Mouse (Mus musculus): ENCODE measurements around the gene Gm10295. TPM values are rescaled to one million over a fixed set of nuclear protein-coding genes. Genes with fewer than 3 reads are reported as not detected.

Gm10295 gene
- 0.05 TPM in 1 of 2 replicates, not detected in the other for polyA plus RNA-seq (2015; fragmentation: Nextera tagmentation; extraction: Ambion mirVana)

DNA sequence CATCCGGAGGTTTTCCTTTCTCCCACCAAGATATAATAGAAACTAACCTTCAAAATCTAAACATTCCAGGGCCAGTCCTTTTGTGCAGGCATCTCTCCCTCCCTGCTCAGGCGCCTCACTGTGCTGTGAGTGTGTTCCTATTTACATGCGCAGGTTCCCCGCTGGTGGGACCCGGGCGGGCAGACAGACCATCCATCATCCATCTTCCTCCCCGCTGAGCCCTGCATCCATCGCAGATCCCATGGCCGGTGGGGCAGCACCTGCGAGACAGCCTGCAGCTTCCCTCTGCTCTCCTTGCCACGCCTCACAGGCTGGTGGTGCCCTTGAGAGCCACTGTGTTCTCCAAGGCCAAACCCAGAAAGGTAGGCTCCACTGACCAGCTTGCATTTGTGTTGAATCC, at the start of gene Gm10295:
Gm10295 (minus strand) TSS at position 122 of the 400 bp plus-strand sequence.
- H3K4me3 ChIP-seq (ENCODE audit: low read length): no peak within 1 kb of the TSS
- no peaks in the 10 kb centered on the region; the same call in 1 of the 2 replicates for H3K4me1 ChIP-seq (replicated peaks; ENCODE audit: control insufficient read depth, insufficient read depth, low read length)
- no peaks in the 10 kb centered on the region for H3K9me3 ChIP-seq (ENCODE audit: control insufficient read depth, low read length)
- no peaks in the 10 kb centered on the region for H3K27me3 ChIP-seq (ENCODE audit: control insufficient read depth, insufficient read depth, low read depth, low read length)
- no peak within 1 kb of the TSS for H3K27ac ChIP-seq (ENCODE audit: low read length)
- no peak within 1 kb of the TSS for H3K9ac ChIP-seq (ENCODE audit: low read length)
- no peaks in the 10 kb centered on the region for H3K36me3 ChIP-seq (ENCODE audit: control insufficient read depth, insufficient read depth, low read length)
- ATAC-seq (ENCODE audit: low read depth): no peak
- WGBS: 37% methylated on average over 11 of the region's 11 CpGs
- no peak within 1 kb of the TSS for H3K4me2 ChIP-seq (ENCODE audit: low read depth, low read length)

DNA sequence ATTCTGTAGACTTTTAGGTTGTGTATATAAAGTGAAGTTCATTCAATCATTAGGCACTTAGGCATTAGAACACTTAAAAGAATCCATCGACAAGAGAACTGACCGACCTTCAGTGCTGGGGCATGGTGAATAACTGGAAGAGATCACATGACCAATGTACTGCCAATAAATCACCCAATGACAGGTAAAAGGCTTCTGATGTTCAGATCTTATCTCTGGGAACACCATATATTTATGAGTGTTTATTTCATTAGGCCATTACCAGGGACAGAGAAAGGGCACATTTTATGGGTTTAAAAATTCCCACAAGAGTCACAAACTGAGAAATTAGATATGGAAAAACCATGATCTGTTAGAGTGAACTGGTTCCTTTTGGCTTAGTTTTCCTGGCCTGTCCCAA, 49.7 kb upstream of the Gm10295 start:
- Histone ChIP-seq H3K4me1 (replicated peaks; ENCODE audit: control insufficient read depth, insufficient read depth, low read length) (peaks cover 15% of the 10 kb centered on the region), H3K36me3 (ENCODE audit: control insufficient read depth, insufficient read depth, low read length) (no peaks in the 10 kb centered on the region), H3K4me3 (ENCODE audit: low read length) (no peak overlapping the region), H3K4me2 (ENCODE audit: low read depth, low read length) (no peak overlapping the region), H3K9me3 (ENCODE audit: control insufficient read depth, low read length) (no peaks in the 10 kb centered on the region), H3K27me3 (ENCODE audit: control insufficient read depth, insufficient read depth, low read depth, low read length) (no peaks in the 10 kb centered on the region), H3K9ac (ENCODE audit: low read length) (no peak overlapping the region), H3K27ac (ENCODE audit: low read length) (peak overlapping the region; percentile 91)
- ATAC-seq (ENCODE audit: low read depth): no peak
- WGBS: 23% methylated on average over 2 of the region's 2 CpGs

DNA sequence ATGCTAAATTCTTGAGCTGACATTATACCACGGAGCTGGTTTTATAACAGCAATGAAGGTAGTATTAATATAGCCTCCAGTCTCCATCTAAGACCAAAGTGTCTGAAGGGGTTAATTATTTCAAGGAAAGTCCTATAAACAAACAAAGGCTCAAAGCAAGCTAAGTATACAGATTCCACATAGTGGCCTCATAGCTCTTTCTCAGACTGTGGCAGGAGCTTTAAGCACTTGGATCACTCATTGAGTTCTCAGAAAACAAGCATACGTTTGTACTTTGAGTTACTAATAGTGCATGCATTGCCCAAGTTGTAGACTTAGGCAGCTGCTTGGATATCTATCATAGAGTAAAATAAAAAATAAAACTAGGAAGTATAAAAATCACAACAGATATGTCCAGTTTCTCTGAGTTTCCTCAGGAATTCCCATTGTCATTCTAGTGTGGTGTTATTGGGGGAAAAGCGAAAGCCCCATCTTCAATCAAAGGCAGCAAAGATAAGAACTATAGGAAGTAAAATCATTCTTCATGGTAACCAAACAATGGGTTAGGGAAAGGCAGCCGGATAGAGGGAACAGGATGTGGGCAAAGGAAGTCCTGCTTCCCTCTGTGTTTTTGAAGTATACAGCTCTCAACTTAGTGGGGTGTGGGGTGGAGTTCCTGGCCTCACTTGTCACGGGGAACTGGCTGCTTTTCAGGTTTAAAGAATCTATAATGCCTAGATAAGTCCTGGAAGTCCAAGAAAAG, 48.8 kb upstream of the Gm10295 start:
- H3K27me3 ChIP-seq (ENCODE audit: control insufficient read depth, insufficient read depth, low read depth, low read length): no peaks in the 10 kb centered on the region
- peaks cover 15% of the 10 kb centered on the region for H3K4me1 ChIP-seq (replicated peaks; ENCODE audit: control insufficient read depth, insufficient read depth, low read length)
- no peak overlapping the region for H3K9ac ChIP-seq (ENCODE audit: low read length)
- 26% methylated on average over 5 of the region's 5 CpGs for WGBS
- no peak overlapping the region for H3K4me2 ChIP-seq (ENCODE audit: low read depth, low read length)
- ATAC-seq (ENCODE audit: low read depth): peak; percentile 70
- H3K27ac ChIP-seq (ENCODE audit: low read length): peak overlapping the region; percentile 91
- no peaks in the 10 kb centered on the region for H3K9me3 ChIP-seq (ENCODE audit: control insufficient read depth, low read length)
- H3K36me3 ChIP-seq (ENCODE audit: control insufficient read depth, insufficient read depth, low read length): no peaks in the 10 kb centered on the region
- no peak overlapping the region for H3K4me3 ChIP-seq (ENCODE audit: low read length)

DNA sequence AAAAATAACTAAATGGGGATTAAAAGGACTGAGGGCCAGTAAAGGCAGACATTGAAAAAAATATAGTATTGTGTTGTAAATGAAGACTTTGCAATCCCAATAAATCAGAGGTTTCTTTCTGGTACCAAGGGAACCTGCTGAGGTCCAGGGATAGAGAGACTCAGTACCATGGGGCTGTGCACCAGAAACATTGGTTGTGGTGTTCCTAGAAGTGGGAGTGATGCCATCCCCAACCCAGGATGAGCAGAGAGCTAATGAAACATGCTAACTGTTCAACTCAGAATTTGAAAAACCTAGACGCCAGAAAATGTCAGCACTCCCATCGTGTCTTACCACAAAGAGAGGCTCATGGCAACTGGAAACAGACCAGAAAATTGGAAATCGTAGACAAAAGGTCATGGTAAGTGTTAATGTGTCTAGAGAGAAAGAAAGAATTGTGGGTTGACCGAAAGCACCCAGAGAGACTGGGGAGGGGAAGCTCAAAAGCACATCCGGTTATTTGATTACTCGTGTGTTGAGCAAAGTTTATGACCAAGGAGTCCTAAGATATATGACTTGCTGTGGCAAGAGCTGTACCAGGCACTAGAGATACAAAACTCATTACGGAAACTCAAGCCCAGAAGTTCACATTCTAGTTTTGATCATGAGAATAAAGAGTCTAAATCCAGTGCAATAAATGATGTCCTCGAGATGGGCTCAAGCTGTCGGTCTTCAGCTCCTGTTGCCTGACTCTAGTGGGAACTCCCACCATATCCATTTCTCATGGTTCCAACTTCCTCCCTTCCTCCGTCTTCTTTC, 47.9 kb upstream of the Gm10295 start:
- Histone ChIP-seq H3K36me3 (ENCODE audit: control insufficient read depth, insufficient read depth, low read length) (no peaks in the 10 kb centered on the region), H3K4me3 (ENCODE audit: low read length) (no peak overlapping the region), H3K9ac (ENCODE audit: low read length) (no peak overlapping the region), H3K9me3 (ENCODE audit: control insufficient read depth, low read length) (no peaks in the 10 kb centered on the region), H3K4me2 (ENCODE audit: low read depth, low read length) (no peak overlapping the region), H3K4me1 (replicated peaks; ENCODE audit: control insufficient read depth, insufficient read depth, low read length) (peaks cover 15% of the 10 kb centered on the region), H3K27ac (ENCODE audit: low read length) (peak overlapping the region; percentile 91), H3K27me3 (ENCODE audit: control insufficient read depth, insufficient read depth, low read depth, low read length) (no peaks in the 10 kb centered on the region)
- 35% methylated on average over 10 of the region's 10 CpGs for WGBS
- ATAC-seq (ENCODE audit: low read depth): peak; percentile 95

DNA sequence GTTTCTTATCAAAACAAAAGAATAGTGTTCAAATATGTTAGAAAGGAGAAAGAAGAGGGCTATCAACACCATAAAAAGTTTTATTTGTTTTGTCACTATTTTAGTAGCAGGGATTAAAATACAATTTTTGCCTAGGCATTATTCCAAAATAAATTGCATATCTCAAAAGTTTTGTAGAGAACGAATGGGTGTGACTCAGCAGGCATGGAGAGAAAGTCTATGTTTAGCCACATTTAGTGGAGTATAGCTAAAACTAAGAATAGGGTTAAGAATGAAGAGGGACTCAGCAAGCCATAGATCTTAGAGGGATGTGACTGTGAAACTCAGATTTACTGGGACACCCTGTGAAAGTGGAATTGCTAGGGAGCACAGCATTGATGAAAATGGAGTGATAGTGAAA, 47.1 kb upstream of the Gm10295 start:
- Histone ChIP-seq H3K9ac (ENCODE audit: low read length) (no peak overlapping the region), H3K27ac (ENCODE audit: low read length) (peak overlapping the region; percentile 91), H3K4me2 (ENCODE audit: low read depth, low read length) (no peak overlapping the region), H3K9me3 (ENCODE audit: control insufficient read depth, low read length) (no peaks in the 10 kb centered on the region), H3K4me1 (replicated peaks; ENCODE audit: control insufficient read depth, insufficient read depth, low read length) (peaks cover 15% of the 10 kb centered on the region), H3K36me3 (ENCODE audit: control insufficient read depth, insufficient read depth, low read length) (no peaks in the 10 kb centered on the region), H3K4me3 (ENCODE audit: low read length) (no peak overlapping the region), H3K27me3 (ENCODE audit: control insufficient read depth, insufficient read depth, low read depth, low read length) (no peaks in the 10 kb centered on the region)
- 43% methylated on average over 1 of the region's 1 CpGs for WGBS
- ATAC-seq (ENCODE audit: low read depth): no peak

DNA sequence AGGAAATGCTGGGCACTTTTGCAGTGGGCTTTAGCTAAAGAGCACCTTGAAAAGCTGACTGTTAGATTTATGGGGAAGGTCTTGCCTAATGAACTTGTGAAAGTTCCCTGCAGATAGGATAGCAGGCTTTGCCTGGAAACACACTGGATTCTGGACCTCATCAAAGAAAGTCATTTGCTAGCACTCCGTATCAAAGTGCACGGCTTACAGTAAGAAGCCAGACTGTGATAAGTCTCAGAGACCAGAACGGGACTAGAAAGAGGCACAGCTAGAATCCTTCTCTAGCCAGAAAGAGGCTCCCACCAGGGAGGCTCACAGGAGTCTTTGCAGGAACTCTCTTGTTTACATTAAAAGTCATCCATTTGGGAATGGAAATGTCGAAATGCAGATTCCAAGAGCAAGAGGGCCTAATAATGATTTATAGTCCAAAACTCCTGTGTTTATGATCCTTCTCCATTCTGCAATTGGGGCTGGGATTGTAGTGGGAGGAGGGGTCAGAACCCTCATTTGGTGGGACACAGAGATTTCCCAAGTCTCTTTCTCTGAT, 41.6 kb upstream of the Gm10295 start:
- WGBS: 31% methylated on average over 4 of the region's 4 CpGs
- no peaks in the 10 kb centered on the region for H3K36me3 ChIP-seq (ENCODE audit: control insufficient read depth, insufficient read depth, low read length)
- H3K4me3 ChIP-seq (ENCODE audit: low read length): no peak overlapping the region
- H3K4me2 ChIP-seq (ENCODE audit: low read depth, low read length): no peak overlapping the region
- peak overlapping the region; percentile 83 for H3K27ac ChIP-seq (ENCODE audit: low read length)
- H3K27me3 ChIP-seq (ENCODE audit: control insufficient read depth, insufficient read depth, low read depth, low read length): no peaks in the 10 kb centered on the region
- H3K4me1 ChIP-seq (replicated peaks; ENCODE audit: control insufficient read depth, insufficient read depth, low read length): peaks cover 18% of the 10 kb centered on the region
- ATAC-seq (ENCODE audit: low read depth): peak; percentile 49
- H3K9ac ChIP-seq (ENCODE audit: low read length): no peak overlapping the region
- no peaks in the 10 kb centered on the region for H3K9me3 ChIP-seq (ENCODE audit: control insufficient read depth, low read length)

DNA sequence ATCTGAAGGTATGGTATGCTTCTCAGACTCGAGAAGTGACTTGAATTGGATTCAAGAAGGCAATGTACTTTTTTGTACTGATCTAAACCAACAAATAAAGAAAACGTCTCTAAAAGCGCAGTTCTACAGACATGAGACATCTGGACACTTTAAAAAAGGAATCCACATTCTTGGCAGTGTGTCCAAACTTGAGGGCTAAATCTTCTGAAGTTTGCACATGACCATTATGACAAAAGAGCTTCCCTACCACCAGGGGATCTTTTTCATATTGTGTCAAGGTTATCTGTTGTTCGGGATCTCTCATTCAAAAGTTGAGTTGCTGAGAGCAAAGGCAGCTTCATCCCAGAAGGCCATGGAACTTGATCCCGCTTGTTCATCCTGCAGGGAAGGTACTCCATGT, 40.0 kb upstream of the Gm10295 start:
- Histone ChIP-seq H3K27ac (ENCODE audit: low read length) (peak overlapping the region; percentile 83), H3K4me3 (ENCODE audit: low read length) (no peak overlapping the region), H3K27me3 (ENCODE audit: control insufficient read depth, insufficient read depth, low read depth, low read length) (no peaks in the 10 kb centered on the region), H3K9me3 (ENCODE audit: control insufficient read depth, low read length) (no peaks in the 10 kb centered on the region), H3K4me1 (replicated peaks; ENCODE audit: control insufficient read depth, insufficient read depth, low read length) (peaks cover 18% of the 10 kb centered on the region), H3K9ac (ENCODE audit: low read length) (no peak overlapping the region), H3K4me2 (ENCODE audit: low read depth, low read length) (no peak overlapping the region; the same call in 1 of the 2 replicates), H3K36me3 (ENCODE audit: control insufficient read depth, insufficient read depth, low read length) (no peaks in the 10 kb centered on the region)
- ATAC-seq (ENCODE audit: low read depth): peak; percentile 85
- 43% methylated on average over 5 of the region's 5 CpGs for WGBS

DNA sequence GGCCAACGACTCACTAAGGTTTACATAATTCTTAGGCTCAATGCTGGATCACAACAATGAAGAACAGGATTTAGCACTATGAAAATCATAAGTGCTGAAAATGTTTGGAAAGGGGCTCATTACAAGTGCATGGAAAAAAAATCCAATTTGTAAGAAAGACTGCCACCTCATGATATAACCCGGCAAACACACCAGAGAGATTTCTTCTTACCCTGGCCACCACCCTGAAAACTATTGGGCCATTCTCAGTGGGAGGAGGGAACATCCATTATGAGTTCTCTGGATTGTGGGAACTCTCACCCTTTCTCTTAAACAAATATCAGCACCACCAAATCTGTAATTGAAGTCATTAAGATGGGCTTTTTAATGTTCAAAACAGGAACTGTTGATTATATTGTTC, 39.0 kb upstream of the Gm10295 start:
- Histone ChIP-seq H3K27me3 (ENCODE audit: control insufficient read depth, insufficient read depth, low read depth, low read length) (no peaks in the 10 kb centered on the region), H3K4me2 (ENCODE audit: low read depth, low read length) (no peak overlapping the region), H3K9me3 (ENCODE audit: control insufficient read depth, low read length) (no peaks in the 10 kb centered on the region), H3K27ac (ENCODE audit: low read length) (peak overlapping the region; percentile 91), H3K4me3 (ENCODE audit: low read length) (no peak overlapping the region), H3K9ac (ENCODE audit: low read length) (0 out of 2 replicates have a peak overlapping the region, but pooled peaks have one; percentile 29), H3K36me3 (ENCODE audit: control insufficient read depth, insufficient read depth, low read length) (no peaks in the 10 kb centered on the region), H3K4me1 (replicated peaks; ENCODE audit: control insufficient read depth, insufficient read depth, low read length) (peaks cover 21% of the 10 kb centered on the region)
- no peak for ATAC-seq (ENCODE audit: low read depth)
- 38% methylated on average over 2 of the region's 2 CpGs for WGBS

DNA sequence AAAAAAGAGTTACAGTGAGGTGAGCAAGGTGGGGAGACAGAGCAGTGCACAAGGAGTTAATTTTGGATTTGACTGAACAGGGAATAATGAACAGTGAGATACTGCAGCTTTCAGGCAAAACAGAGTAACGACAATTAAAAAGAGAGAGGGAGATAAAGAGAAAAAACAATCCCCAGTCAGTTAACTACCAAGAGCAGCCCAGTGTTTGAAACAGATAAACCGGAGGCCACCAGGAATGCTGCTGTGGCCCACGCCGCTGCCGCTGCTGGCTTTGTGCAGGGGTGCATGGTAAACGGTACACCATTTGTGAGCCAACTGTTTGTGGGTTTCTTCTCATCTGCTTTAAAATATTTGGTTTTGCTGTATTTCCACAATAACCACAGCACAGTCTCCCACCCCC, 34.8 kb upstream of the Gm10295 start:
- peak overlapping the region; percentile 83 for H3K27ac ChIP-seq (ENCODE audit: low read length)
- peaks cover 37% of the 10 kb centered on the region for H3K4me1 ChIP-seq (replicated peaks; ENCODE audit: control insufficient read depth, insufficient read depth, low read length)
- peak overlapping the region; percentile 50 for H3K9ac ChIP-seq (ENCODE audit: low read length)
- no peak overlapping the region for H3K4me2 ChIP-seq (ENCODE audit: low read depth, low read length)
- H3K9me3 ChIP-seq (ENCODE audit: control insufficient read depth, low read length): no peaks in the 10 kb centered on the region
- H3K36me3 ChIP-seq (ENCODE audit: control insufficient read depth, insufficient read depth, low read length): no peaks in the 10 kb centered on the region
- H3K4me3 ChIP-seq (ENCODE audit: low read length): no peak overlapping the region
- WGBS: 21% methylated on average over 6 of the region's 6 CpGs
- no peaks in the 10 kb centered on the region for H3K27me3 ChIP-seq (ENCODE audit: control insufficient read depth, insufficient read depth, low read depth, low read length)
- no peak for ATAC-seq (ENCODE audit: low read depth)
